Mouse (Mus musculus): ENCODE results near the gene Mypop.
A peak's percentile ranks its signal among the peaks of the same experiment; 100 is the strongest.

- no peak for TF ChIP-seq CTCF (IDR thresholded peaks at IDR 0.05; ENCODE audit: control insufficient read depth, insufficient read depth, insufficient replicate concordance, low read depth, low read length)
- TF ChIP-seq POLR2A (IDR thresholded peaks at IDR 0.05; ENCODE audit: control insufficient read depth, low read depth, low read length): peak; percentile 81
Observed at GRCm38 (mm10) chr7:19003902-19004630, 13.0 kb downstream of the Mypop start, which contains the start of gene Irf2bp1.
